Mouse (Mus musculus) liver, adult 2 months (tissue): Measurements from ENCODE around the gene Olfr1424. TPM values are rescaled to one million over a fixed set of nuclear protein-coding genes. Genes with fewer than 3 reads are reported as not detected.
"Not testable (repeated sequence)": the region's sequence is repeated elsewhere in the genome, so short reads cannot be mapped to it uniquely, and the experiment has no call there.

ENCODE experiments used
- DNase-seq: peaks from one replicate; pipeline ENCODE4 v3.0.0-alpha.2; 2011; ENCODE audit warnings: low read depth, low spot score; ENCODE audit errors: extremely low read depth
- H3K27ac ChIP-seq: fragments of 200-500 bp; replicated peaks from 2 replicates; pipeline ENCODE4 v1.5.1; 2012; ENCODE audit warnings: low read depth, mild to moderate bottlenecking, control low read depth, inconsistent platforms, low read length; ENCODE audit not compliant: insufficient read depth
- H3K27me3 ChIP-seq: fragments of 200-500 bp; 2 replicates; pipeline ENCODE4 v1.6.1; 2012; ENCODE audit warnings: mild to moderate bottlenecking, moderate library complexity, low read length, inconsistent platforms; ENCODE audit not compliant: control insufficient read depth, insufficient read depth
- H3K36me3 ChIP-seq: fragments of 200-500 bp; 2 replicates; pipeline ENCODE4 v1.6.1; 2012; ENCODE audit warnings: low read length, inconsistent platforms; ENCODE audit not compliant: control insufficient read depth, insufficient read depth
- H3K4me1 ChIP-seq: fragments of 200-500 bp; 2 replicates; pipeline ENCODE4 v1.6.1; 2011; ENCODE audit warnings: low read length; ENCODE audit not compliant: control insufficient read depth, insufficient read depth
- H3K4me3 ChIP-seq: fragments of 200-500 bp; 2 replicates; pipeline ENCODE4 v1.5.1; 2011; ENCODE audit warnings: low read depth, mild to moderate bottlenecking, control low read depth, low read length, moderate library complexity; ENCODE audit not compliant: insufficient read depth
- H3K79me2 ChIP-seq: fragments of 200-500 bp; 2 replicates; pipeline ENCODE4 v1.6.1; 2012; ENCODE audit warnings: inconsistent platforms, mild to moderate bottlenecking, low read length, moderate library complexity; ENCODE audit not compliant: control insufficient read depth, insufficient read depth
- H3K9ac ChIP-seq: fragments of 200-500 bp; 2 replicates; pipeline ENCODE4 v1.6.1; 2012; ENCODE audit warnings: low read depth, mild to moderate bottlenecking, control low read depth, inconsistent platforms, low read length
- CTCF ChIP-seq: fragments of 200-500 bp; IDR thresholded peaks from 2 replicates; pipeline ENCODE4 v1.5.1; 2011; ENCODE audit warnings: low read depth, low read length, control low read depth
- POLR2A ChIP-seq: fragments of 200-500 bp; IDR thresholded peaks from 2 replicates; pipeline ENCODE4 v1.6.1; 2011; ENCODE audit warnings: low read length, control low read depth; ENCODE audit not compliant: insufficient read depth; ENCODE audit errors: extremely low read depth
- WGBS: fragments of 180-500 bp; shearing (Covaris S2); methylation state at CpG from one replicate; pipeline ENCODE4 v1.1.7; 2018; 5-methylcytosine and 5-hydroxymethylcytosine counted together
- polyA plus RNA-seq: library from polyadenylated mRNA; depleted of rRNA; stranded (reverse); fragments of >200 nt; gene quantifications from 2 replicates; pipeline ENCODE4 v1.2.3, GENCODE M21; 2012; rRNA removed
- total RNA-seq: library from RNA; depleted of rRNA; stranded (reverse); fragments of >200 nt; gene quantifications from 2 replicates; pipeline ENCODE4 v1.2.3, GENCODE M21; 2014; rRNA removed

The Olfr1424 gene
- total RNA-seq (not detected in 2 replicates), polyA plus RNA-seq (not detected in 2 replicates)

DNA sequence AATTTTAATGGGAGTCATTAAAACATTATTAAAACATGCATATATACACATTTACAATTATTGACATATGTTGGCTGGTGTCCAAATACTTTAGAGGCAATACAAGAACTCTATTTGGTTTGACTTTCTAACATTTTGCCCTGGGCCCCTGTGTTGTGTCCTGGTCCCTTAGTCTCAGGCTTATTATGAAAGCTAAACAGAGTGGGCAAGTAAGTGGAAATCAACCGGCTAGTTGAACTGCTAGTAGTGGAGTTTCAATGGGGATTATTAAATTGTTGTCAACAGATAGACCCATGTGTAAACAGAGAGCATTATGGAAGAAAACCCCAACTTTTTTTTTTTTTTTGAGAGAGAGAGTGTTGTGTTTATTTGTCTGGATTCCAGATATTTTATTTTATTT, at the start of gene Olfr1424:
Gene Olfr1424 (minus strand): TSS at position 101 of the 400 bp plus-strand sequence.
- not testable (repeated sequence) for H3K4me3 ChIP-seq, H3K9ac ChIP-seq, H3K4me1 ChIP-seq, H3K27ac ChIP-seq, DNase-seq, H3K79me2 ChIP-seq, H3K36me3 ChIP-seq, H3K27me3 ChIP-seq
- WGBS: 96% methylated on average over 1 of the region's 1 CpGs

DNA sequence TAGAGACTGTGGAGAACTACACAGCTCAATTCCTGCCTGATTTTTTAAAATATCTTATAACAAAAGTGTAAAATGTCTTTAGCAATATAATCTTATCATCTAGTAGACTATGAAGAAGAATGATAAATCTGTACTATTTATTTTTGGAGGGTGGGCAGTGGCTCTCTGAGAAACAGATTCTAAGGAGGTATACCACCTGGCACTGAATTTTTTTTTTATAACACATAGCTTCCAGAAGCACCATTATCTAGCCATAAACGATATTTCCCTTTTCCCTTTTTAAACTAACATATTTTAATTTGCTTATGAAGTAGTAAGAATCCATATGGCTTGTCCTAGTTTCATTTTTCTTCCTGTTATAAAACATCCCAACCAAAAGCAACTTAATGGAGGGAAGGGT, 42.1 kb upstream of the Olfr1424 start:
- 45% methylated on average over 1 of the region's 1 CpGs for WGBS
- no peaks in the 10 kb centered on the region for H3K36me3 ChIP-seq
- no peak overlapping the region for H3K27ac ChIP-seq
- H3K4me3 ChIP-seq: no peak overlapping the region
- no peaks in the 10 kb centered on the region for H3K4me1 ChIP-seq
- no peak for TF ChIP-seq CTCF
- no peak for TF ChIP-seq POLR2A
- no peaks in the 10 kb centered on the region for H3K27me3 ChIP-seq
- no peak for DNase-seq
- H3K9ac ChIP-seq: no peak overlapping the region
- H3K79me2 ChIP-seq: no peaks in the 10 kb centered on the region

- TF ChIP-seq POLR2A (no peak), CTCF (no peak)
- WGBS: 94% methylated on average over 2 of the region's 2 CpGs
- H3K4me1 ChIP-seq: no peaks in the 10 kb centered on the region
- no peak within 1 kb of the TSS for H3K27ac ChIP-seq
- no peaks in the 10 kb centered on the region for H3K79me2 ChIP-seq
- H3K4me3 ChIP-seq: no peak within 1 kb of the TSS
- H3K36me3 ChIP-seq: no peaks in the 10 kb centered on the region
- DNase-seq: no peak
- H3K9ac ChIP-seq: no peak within 1 kb of the TSS
- no peaks in the 10 kb centered on the region for H3K27me3 ChIP-seq
Measured at GRCm38 (mm10) chr19:12103234-12103633, 40.8 kb upstream of the Olfr1424 start, which contains the start of gene Olfr1427. TSS of gene Olfr1427 (minus strand) at chr19:12103334.

DNA sequence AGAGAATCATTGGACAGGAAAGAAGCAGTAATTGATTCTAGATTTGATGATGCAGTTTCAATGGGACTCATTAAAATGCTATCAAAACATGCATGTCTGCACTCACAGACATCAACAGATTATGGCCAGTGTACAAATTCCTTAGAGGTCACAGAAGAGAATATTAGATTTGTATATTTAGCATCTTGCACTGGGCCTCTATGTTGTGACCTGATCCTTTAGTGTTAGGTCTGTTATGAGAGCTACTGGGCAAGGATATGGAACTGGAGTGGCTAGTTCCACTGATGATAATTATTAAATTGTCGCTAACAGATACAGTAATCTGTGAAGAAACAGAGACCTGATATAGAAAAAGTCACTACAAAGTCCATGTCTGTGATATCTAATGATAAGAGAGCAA, 29.4 kb upstream of the Olfr1424 start, which contains the start of gene Olfr1426:
Gene Olfr1426 (minus strand): TSS at position 101 of the 400 bp plus-strand sequence.
- TF ChIP-seq POLR2A (no peak), CTCF (no peak)
- Histone ChIP-seq H3K36me3 (no peaks in the 10 kb centered on the region), H3K79me2 (no peaks in the 10 kb centered on the region), H3K4me1 (no peaks in the 10 kb centered on the region), H3K4me3 (no peak within 1 kb of the TSS), H3K27me3 (no peaks in the 10 kb centered on the region), H3K27ac (no peak within 1 kb of the TSS), H3K9ac (no peak within 1 kb of the TSS)
- DNase-seq: no peak
- 76% methylated on average over 1 of the region's 1 CpGs for WGBS

DNA sequence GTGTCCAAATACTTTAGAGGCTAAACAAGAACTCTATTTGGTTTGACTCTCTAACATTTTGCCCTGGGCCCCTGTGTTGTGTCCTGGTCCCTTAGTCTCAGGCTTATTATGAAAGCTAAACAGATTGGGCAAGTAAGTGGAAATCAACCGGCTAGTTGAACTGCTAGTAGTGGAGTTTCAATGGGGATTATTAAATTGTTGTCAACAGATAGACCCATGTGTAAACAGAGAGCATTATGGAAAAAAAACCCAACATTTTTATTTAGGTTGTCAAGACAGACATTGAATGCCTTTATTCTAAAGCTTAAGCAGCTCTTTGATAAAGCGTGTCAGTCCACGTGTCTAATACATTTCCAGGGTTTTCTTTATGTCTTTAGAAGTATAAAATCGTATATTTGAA, 15.1 kb upstream of the Olfr1424 start, which contains the start of gene Olfr1425:
Gene Olfr1425 (minus strand): TSS at position 101 of the 400 bp plus-strand sequence.
- DNase-seq, H3K9ac ChIP-seq, H3K4me1 ChIP-seq, H3K79me2 ChIP-seq, H3K27me3 ChIP-seq, H3K27ac ChIP-seq, H3K36me3 ChIP-seq, H3K4me3 ChIP-seq: not testable (repeated sequence)
- 84% methylated on average over 4 of the region's 4 CpGs for WGBS

DNA sequence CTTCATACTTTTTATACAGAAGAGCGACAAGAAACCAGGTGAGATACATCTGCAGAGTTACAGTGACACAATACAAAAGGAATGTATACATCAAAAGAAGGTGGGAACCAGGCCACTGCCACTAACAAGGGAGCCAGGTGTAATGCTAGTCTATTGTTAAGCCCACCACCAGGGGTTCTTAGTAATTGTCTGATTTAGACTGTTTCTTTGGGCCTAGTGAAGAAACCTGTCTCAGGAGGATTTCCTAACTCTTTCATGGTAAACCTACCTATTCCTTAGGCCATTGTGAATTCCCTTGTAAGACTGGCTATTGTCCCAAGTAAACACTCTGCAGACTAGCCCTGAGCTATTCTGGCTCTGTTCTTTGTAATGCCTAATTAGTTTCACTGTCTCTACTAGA, 7.1 kb upstream of the Olfr1424 start:
- H3K36me3 ChIP-seq, H3K9ac ChIP-seq, H3K4me1 ChIP-seq, H3K27me3 ChIP-seq, H3K27ac ChIP-seq, DNase-seq, H3K79me2 ChIP-seq, H3K4me3 ChIP-seq: not testable (repeated sequence)
- 83% methylated on average over 1 of the region's 1 CpGs for WGBS

GRCm38 (mm10) chr19:12067806-12068205, 5.3 kb upstream of the Olfr1424 start:
- WGBS: 50% methylated on average over 1 of the region's 1 CpGs
- not testable (repeated sequence) for H3K27me3 ChIP-seq, H3K27ac ChIP-seq, DNase-seq, H3K9ac ChIP-seq, H3K4me1 ChIP-seq, H3K79me2 ChIP-seq, H3K4me3 ChIP-seq, H3K36me3 ChIP-seq
